Mouse (Mus musculus): ENCODE results near the gene Nradd.

The Nradd gene

GRCm38 (mm10) chr9:110652963-110653654, 28.9 kb upstream of the Nradd start:
- DNase-seq (ENCODE audit: low spot score in 2 of 2): no peak

- DNase-seq (ENCODE audit: low spot score in 2 of 2): no peak
These were observed 27.9 kb upstream of the Nradd start for GRCm38 (mm10) chr9:110651931-110652722.

GRCm38 (mm10) chr9:110649775-110650174, 25.5 kb upstream of the Nradd start:
- no peak for DNase-seq (ENCODE audit: low spot score in 2 of 2)

GRCm38 (mm10) chr9:110645219-110645618, 21.0 kb upstream of the Nradd start:
- DNase-seq (ENCODE audit: low spot score in 2 of 2): no peak

GRCm38 (mm10) chr9:110644295-110644694, 20.0 kb upstream of the Nradd start:
- DNase-seq (ENCODE audit: low spot score in 2 of 2): no peak

- DNase-seq (ENCODE audit: low spot score in 2 of 2): no peak
These were observed 19.5 kb upstream of the Nradd start for GRCm38 (mm10) chr9:110643787-110644186.

- DNase-seq (ENCODE audit: low spot score in 2 of 2): no peak
These were observed 18.7 kb upstream of the Nradd start for GRCm38 (mm10) chr9:110642812-110643524.

- DNase-seq (ENCODE audit: low spot score in 2 of 2): no peak
These were observed 16.8 kb upstream of the Nradd start for GRCm38 (mm10) chr9:110641006-110641405.

- DNase-seq (ENCODE audit: low spot score in 2 of 2): no peak
These were observed 14.4 kb upstream of the Nradd start for GRCm38 (mm10) chr9:110638611-110639021.

GRCm38 (mm10) chr9:110635225-110635624, 11.0 kb upstream of the Nradd start:
- DNase-seq (ENCODE audit: low spot score in 2 of 2): peak; percentile 68 to 80

GRCm38 (mm10) chr9:110633882-110634281, 9.6 kb upstream of the Nradd start:
- DNase-seq (ENCODE audit: low spot score in 2 of 2): no peak

GRCm38 (mm10) chr9:110632671-110633070, 8.4 kb upstream of the Nradd start:
- DNase-seq (ENCODE audit: low spot score in 2 of 2): no peak

- no peak for DNase-seq (ENCODE audit: low spot score in 2 of 2)
These were observed 7.5 kb upstream of the Nradd start for GRCm38 (mm10) chr9:110631651-110632275.

GRCm38 (mm10) chr9:110631191-110631590, 6.9 kb upstream of the Nradd start:
- DNase-seq (ENCODE audit: low spot score in 2 of 2): no peak

GRCm38 (mm10) chr9:110630171-110630570, 5.9 kb upstream of the Nradd start:
- no peak for DNase-seq (ENCODE audit: low spot score in 2 of 2)

- no peak for DNase-seq (ENCODE audit: low spot score in 2 of 2)
These were observed 1.2 kb upstream of the Nradd start for GRCm38 (mm10) chr9:110625350-110625908.

- DNase-seq (ENCODE audit: low spot score in 2 of 2): no peak
These were observed 646 bp downstream of the Nradd start for GRCm38 (mm10) chr9:110623416-110624195.

- DNase-seq (ENCODE audit: low spot score in 2 of 2): no peak
These were observed 1.5 kb downstream of the Nradd start for GRCm38 (mm10) chr9:110622621-110623219.

- no peak for DNase-seq (ENCODE audit: low spot score in 2 of 2)
These were observed 3.6 kb downstream of the Nradd start for GRCm38 (mm10) chr9:110620685-110621084.

GRCm38 (mm10) chr9:110620180-110620579, 4.1 kb downstream of the Nradd start:
- DNase-seq (ENCODE audit: low spot score in 2 of 2): no peak

Measured in frontal cortex, postnatal 10 days (tissue).